Mouse (Mus musculus) limb, embryonic 11.5 days (tissue): ENCODE measurements around the gene Dhx15. TPM values are rescaled to one million over a fixed set of nuclear protein-coding genes. Genes with fewer than 3 reads are reported as not detected.
A peak's percentile ranks its signal among the peaks of the same experiment; 100 is the strongest.

Experiments
- ATAC-seq: fragments of 200-750 bp; cut with Nextera tagmentation; 2 replicates; pipeline ENCODE4 v1.8.0; 2017; ENCODE audit warnings: low read depth; ENCODE audit not compliant: insufficient number of reproducible peaks, low FRiP score, low TSS enrichment
- DNase-seq: peaks from one replicate; pipeline ENCODE4 v3.0.0-alpha.2; 2015; ENCODE audit warnings: low spot score
- H3K27ac ChIP-seq: fragments of 300-500 bp; sonication (generic); replicated peaks from 2 replicates; pipeline ENCODE4 v1.5.1; 2014; ENCODE audit warnings: low read depth, mild to moderate bottlenecking, low read length
- H3K27me3 ChIP-seq: fragments of 300-500 bp; sonication (generic); 2 replicates; pipeline ENCODE4 v1.6.1; 2014; ENCODE audit warnings: mild to moderate bottlenecking, low read length, mixed read lengths; ENCODE audit not compliant: control insufficient read depth, insufficient read depth
- H3K36me3 ChIP-seq: fragments of 300-500 bp; sonication (generic); 2 replicates; pipeline ENCODE4 v1.6.1; 2014; ENCODE audit warnings: mild to moderate bottlenecking, low read length, moderate library complexity, mixed read lengths; ENCODE audit not compliant: control insufficient read depth, insufficient read depth
- H3K4me1 ChIP-seq: fragments of 300-500 bp; sonication (generic); 2 replicates; pipeline ENCODE4 v1.6.1; 2014; ENCODE audit warnings: low read length, mixed read lengths; ENCODE audit not compliant: control insufficient read depth, insufficient read depth
- H3K4me2 ChIP-seq: fragments of 300-500 bp; sonication (generic); 2 replicates; pipeline ENCODE4 v1.6.1; 2014; ENCODE audit warnings: low read depth, mild to moderate bottlenecking, moderate library complexity; ENCODE audit not compliant: severe bottlenecking
- H3K4me3 ChIP-seq: fragments of 300-500 bp; sonication (generic); 2 replicates; pipeline ENCODE4 v1.5.1; 2014; ENCODE audit warnings: low read depth, low read length
- H3K9ac ChIP-seq: fragments of 300-500 bp; sonication (generic); 2 replicates; pipeline ENCODE4 v1.6.1; 2014; ENCODE audit warnings: mild to moderate bottlenecking, low read length
- H3K9me3 ChIP-seq: fragments of 300-500 bp; sonication (generic); 2 replicates; pipeline ENCODE4 v1.6.1; 2016; ENCODE audit warnings: low read length; ENCODE audit not compliant: control insufficient read depth
- WGBS: fragments of 180-500 bp; shearing (Covaris S2); extraction: QIAGEN DNeasy Blood & Tissue Kit; methylation state at CpG from one replicate; pipeline ENCODE4 v1.1.7; 2014; 5-methylcytosine and 5-hydroxymethylcytosine counted together
- microRNA-seq: library from miRNA; unstranded; fragments of <30 nt; microRNA quantifications from one replicate; pipeline ENCODE4, GENCODE M21; 2016
- polyA plus RNA-seq: library from polyadenylated mRNA; unstranded; fragments of >200 nt; fragmentation: Nextera tagmentation; extraction: Ambion mirVana; gene quantifications from 2 replicates; pipeline ENCODE4 v1.2.1, GENCODE M21; 2014

Gene Dhx15
- polyA plus RNA-seq, 1 experiment from 2014 or later, result 111 TPM

DNA sequence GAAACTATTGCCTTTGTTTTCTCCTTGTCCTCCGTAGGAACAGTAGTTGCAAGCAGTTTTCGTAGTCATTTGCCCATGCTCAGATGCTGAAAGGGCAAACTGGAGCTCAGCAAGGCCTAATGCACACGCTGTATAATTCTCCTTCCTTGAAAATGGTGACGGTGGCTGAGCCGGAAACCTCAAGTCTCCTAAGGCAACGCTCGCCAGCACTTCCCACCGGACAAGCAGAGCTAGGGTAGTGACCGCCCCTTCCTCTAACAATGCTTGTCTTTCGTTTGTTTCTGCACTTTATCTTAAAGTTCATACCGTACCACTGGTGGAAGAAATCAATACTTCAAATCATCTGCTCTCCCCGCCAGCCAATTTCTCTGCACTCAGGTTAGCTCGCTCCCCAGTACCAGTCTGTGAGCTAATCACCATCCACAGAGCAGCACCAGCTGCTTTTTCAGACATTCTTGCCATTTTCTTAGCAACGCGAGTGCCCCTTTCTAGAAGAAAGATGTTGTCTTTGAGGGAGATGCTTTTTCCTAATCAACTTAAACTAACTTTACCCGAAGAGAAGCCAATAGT is 78.0 kb downstream of the Dhx15 start:
- Histone ChIP-seq H3K4me2 (peak overlapping the region; percentile 98), H3K9me3 (no peaks in the 10 kb centered on the region), H3K4me3 (peak overlapping the region; percentile 61), H3K9ac (no peak overlapping the region), H3K27me3 (peaks cover 24% of the 10 kb centered on the region), H3K27ac (no peak overlapping the region), H3K4me1 (peaks cover 18% of the 10 kb centered on the region), H3K36me3 (no peaks in the 10 kb centered on the region)
- ATAC-seq (no peak), DNase-seq (peak; percentile 53)
- WGBS, result 4% methylated on average over 16 of the region's 16 CpGs

DNA sequence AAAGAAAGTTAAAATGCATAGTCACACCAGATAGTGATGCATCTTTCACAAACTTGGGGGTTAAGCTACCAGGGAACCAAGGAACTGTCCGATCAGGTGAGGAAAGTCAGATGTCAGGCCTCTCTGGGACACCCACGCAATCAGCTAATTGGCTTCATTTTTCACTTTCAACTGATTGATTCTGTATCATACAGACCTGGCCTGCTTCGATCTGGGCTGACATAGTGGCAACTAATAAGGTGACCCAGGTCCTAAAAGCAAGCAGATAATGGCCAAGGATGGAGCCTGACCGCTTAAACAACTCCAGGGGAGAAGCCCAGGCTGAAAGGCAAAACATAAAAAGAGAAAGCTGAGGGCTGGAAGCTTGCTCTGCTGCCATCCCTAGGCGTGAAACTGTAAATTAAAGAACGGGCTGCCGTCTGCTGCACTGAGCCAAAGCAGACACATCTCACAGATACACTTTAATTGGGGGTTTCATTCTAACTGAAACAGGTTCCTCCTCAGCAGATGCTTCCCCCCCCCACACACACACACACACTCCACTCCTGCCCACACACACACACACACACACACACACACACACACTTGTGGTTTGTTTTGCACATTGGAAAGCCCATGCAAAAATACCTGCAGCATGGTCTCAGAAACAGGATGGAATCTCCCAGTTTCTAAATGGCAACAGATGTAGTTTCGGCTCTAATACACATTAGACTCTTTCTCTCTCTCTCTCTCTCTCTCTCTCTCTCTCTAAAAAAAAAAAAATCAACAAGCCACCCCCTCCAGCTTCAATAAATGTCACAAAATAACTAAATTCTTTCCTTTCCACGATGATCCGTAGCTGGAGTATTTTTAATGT is 79.3 kb downstream of the Dhx15 start:
- Histone ChIP-seq H3K9ac (no peak overlapping the region), H3K4me1 (peaks cover 14% of the 10 kb centered on the region), H3K27ac (no peak overlapping the region), H3K36me3 (no peaks in the 10 kb centered on the region), H3K4me3 (no peak overlapping the region), H3K4me2 (no peak overlapping the region), H3K9me3 (no peaks in the 10 kb centered on the region), H3K27me3 (peaks cover 21% of the 10 kb centered on the region)
- DNase-seq (no peak), ATAC-seq (no peak)
- 38% methylated on average over 10 of the region's 10 CpGs for WGBS

Small RNA genes lying within 50 kb of the gene (microRNA-seq; reads per million reads assigned to microRNA genes)
- gene Mir6417, result not detected

Other genes starting within 250 kb of the Dhx15 start
- 0.09 TPM in 1 of 2 replicates, not detected in the other for gene Sod3, start 173.3 kb upstream of the Dhx15 start, polyA plus RNA-seq